Mouse (Mus musculus) MEL (cell line): ENCODE measurements around the gene Creb3l2. TPM values are rescaled to one million over a fixed set of nuclear protein-coding genes. Genes with fewer than 3 reads are reported as not detected.

Experiments
- DNase-seq: peaks from one replicate; pipeline ENCODE4 v3.0.0; 2011; ENCODE audit warnings: low read depth, low spot score
- H3K27ac ChIP-seq: 2 replicates; pipeline ENCODE4 v1.5.1; 2012; ENCODE audit warnings: low read depth, mild to moderate bottlenecking, control low read depth, low read length, moderate library complexity; ENCODE audit not compliant: control insufficient read depth
- H3K27me3 ChIP-seq, 2 experiments: fragments of 150-350 bp in 1 of 2; sonication (generic) in 1 of 2; 2 replicates each; pipeline ENCODE4 v1.6.1; 2012; ENCODE audit warnings: low read length in 2 of 2, mild to moderate bottlenecking in 2 of 2, improper control_type of control experiment in 1 of 2, moderate library complexity in 1 of 2; ENCODE audit not compliant: insufficient read depth in 2 of 2, control insufficient read depth in 1 of 2
- H3K36me3 ChIP-seq, 2 experiments: 2 replicates each; pipeline ENCODE4 v1.6.1; 2012 to 2014; ENCODE audit warnings: low read length in 2 of 2, improper control_type of control experiment in 1 of 2, inconsistent platforms in 1 of 2, mild to moderate bottlenecking in 1 of 2; ENCODE audit not compliant: insufficient read depth in 2 of 2, control insufficient read depth in 1 of 2
- H3K4me1 ChIP-seq, 2 experiments: fragments of 150-350 bp in 1 of 2; sonication (generic) in 1 of 2; 2 replicates each; pipeline ENCODE4 v1.6.1; 2012; ENCODE audit warnings: low read length in 2 of 2, improper control_type of control experiment in 1 of 2, mild to moderate bottlenecking in 1 of 2; ENCODE audit not compliant: insufficient read depth in 2 of 2, control insufficient read depth in 1 of 2
- H3K4me3 ChIP-seq, 2 experiments: fragments of 150-350 bp in 1 of 2; sonication (generic) in 1 of 2; 2 replicates each; pipeline ENCODE4 v1.5.1; 2012; ENCODE audit warnings: low read depth in 2 of 2, low read length in 2 of 2, mild to moderate bottlenecking in 2 of 2, moderate library complexity in 2 of 2, control low read depth in 1 of 2, improper control_type of control experiment in 1 of 2; ENCODE audit not compliant: control insufficient read depth in 1 of 2, insufficient read depth in 1 of 2
- H3K79me2 ChIP-seq: 2 replicates; pipeline ENCODE4 v1.6.1; 2012; ENCODE audit warnings: mild to moderate bottlenecking, low read length, moderate library complexity; ENCODE audit not compliant: control insufficient read depth, poor library complexity, insufficient read depth
- H3K9ac ChIP-seq: 2 replicates; pipeline ENCODE4 v1.6.1; 2012; ENCODE audit warnings: low read depth, mild to moderate bottlenecking, control low read depth, low read length, moderate library complexity; ENCODE audit not compliant: control insufficient read depth, poor library complexity, severe bottlenecking
- H3K9me3 ChIP-seq: fragments of 150-350 bp; sonication (generic); replicated peaks from 2 replicates; pipeline ENCODE4 v1.6.1; 2012; ENCODE audit warnings: mild to moderate bottlenecking, low read length, improper control_type of control experiment, moderate library complexity; ENCODE audit not compliant: insufficient read depth
- BHLHE40 ChIP-seq: IDR thresholded peaks from 2 replicates; pipeline ENCODE4 v1.6.1; 2012; ENCODE audit warnings: low read depth, mild to moderate bottlenecking, inconsistent platforms, low read length, improper control_type of control experiment, borderline replicate concordance
- E2F4 ChIP-seq: IDR thresholded peaks from 2 replicates; pipeline ENCODE4 v1.6.1; 2011; ENCODE audit warnings: low read depth, low read length, improper control_type of control experiment, borderline replicate concordance
- ELF1 ChIP-seq: IDR thresholded peaks from 2 replicates; pipeline ENCODE4 v1.6.1; 2014; ENCODE audit warnings: low read depth, mild to moderate bottlenecking, inconsistent platforms, low read length, improper control_type of control experiment, moderate library complexity
- KAT2A ChIP-seq: conservative IDR thresholded peaks from 2 replicates; pipeline ENCODE4 v1.6.1; 2012; ENCODE audit warnings: low read depth, low read length, improper control_type of control experiment, inconsistent platforms
- MAFK ChIP-seq: IDR thresholded peaks from 2 replicates; pipeline ENCODE4 v1.6.1; 2011; ENCODE audit warnings: low read depth, mild to moderate bottlenecking, low read length, improper control_type of control experiment, borderline replicate concordance
- MAZ ChIP-seq: IDR thresholded peaks from 2 replicates; pipeline ENCODE4 v1.6.1; 2012; ENCODE audit warnings: low read depth, mild to moderate bottlenecking, inconsistent platforms, low read length, improper control_type of control experiment
- MYB ChIP-seq: IDR thresholded peaks from 2 replicates; pipeline ENCODE4 v1.6.1; 2011; ENCODE audit warnings: mild to moderate bottlenecking, low read depth, low read length, improper control_type of control experiment
- NRF1 ChIP-seq: IDR thresholded peaks from 2 replicates; pipeline ENCODE4 v1.6.1; 2014; ENCODE audit warnings: low read depth, mild to moderate bottlenecking, inconsistent platforms, low read length, improper control_type of control experiment, moderate library complexity; ENCODE audit not compliant: poor library complexity, insufficient read depth, severe bottlenecking
- POLR2AphosphoS2 ChIP-seq: IDR thresholded peaks from 2 replicates; pipeline ENCODE4 v1.6.1; 2011; ENCODE audit warnings: low read length, improper control_type of control experiment
- POLR2AphosphoS5 ChIP-seq: IDR thresholded peaks from 2 replicates; pipeline ENCODE4 v1.6.1; 2012; ENCODE audit warnings: low read depth, borderline replicate concordance, mild to moderate bottlenecking, inconsistent platforms, low read length, moderate library complexity, mixed read lengths
- RAD21 ChIP-seq: IDR thresholded peaks from 2 replicates; pipeline ENCODE4 v1.6.1; 2011; ENCODE audit warnings: mild to moderate bottlenecking, low read depth, low read length, improper control_type of control experiment
- RCOR1 ChIP-seq: IDR thresholded peaks from 2 replicates; pipeline ENCODE4 v1.6.1; 2012; ENCODE audit warnings: low read depth, mild to moderate bottlenecking, inconsistent platforms, low read length, improper control_type of control experiment
- SIN3A ChIP-seq: IDR thresholded peaks from 2 replicates; pipeline ENCODE4 v1.6.1; 2012; ENCODE audit warnings: low read length, improper control_type of control experiment, inconsistent platforms
- SMC3 ChIP-seq: IDR thresholded peaks from 2 replicates; pipeline ENCODE4 v1.6.1; 2011; ENCODE audit warnings: low read depth, low read length, improper control_type of control experiment
- TAL1 ChIP-seq: IDR thresholded peaks from 2 replicates; pipeline ENCODE4 v1.6.1; 2012; ENCODE audit warnings: mild to moderate bottlenecking, inconsistent platforms, low read length, moderate library complexity, mixed read lengths
- TCF12 ChIP-seq: IDR thresholded peaks from 2 replicates; pipeline ENCODE4 v1.6.1; 2014; ENCODE audit warnings: low read depth, mild to moderate bottlenecking, inconsistent platforms, low read length, improper control_type of control experiment, moderate library complexity
- USF1 ChIP-seq: IDR thresholded peaks from 2 replicates; pipeline ENCODE4 v1.6.1; 2014; ENCODE audit warnings: low read depth, mild to moderate bottlenecking, inconsistent platforms, low read length, improper control_type of control experiment, moderate library complexity
- ZNF384 ChIP-seq: IDR thresholded peaks from 2 replicates; pipeline ENCODE4 v1.6.1; 2012; ENCODE audit warnings: low read depth, mild to moderate bottlenecking, inconsistent platforms, low read length, improper control_type of control experiment
- polyA plus RNA-seq, 2 experiments: library from polyadenylated mRNA; stranded (reverse) in 1 of 2; unstranded in 1 of 2; fragments of >175 nt in 1 of 2; fragments of >200 nt in 1 of 2; gene quantifications; 2 replicates each; pipeline versions ENCODE4 v1.2.1 to v1.2.4; 2012; ENCODE audit warnings: low replicate concordance in 2 of 2, low read depth in 1 of 2; ENCODE audit not compliant: insufficient read length in 2 of 2, insufficient read depth in 1 of 2, missing spikeins in 1 of 2
- total RNA-seq: library from RNA; depleted of rRNA; stranded (reverse); fragments of 300-350 nt; gene quantifications from 2 replicates; pipeline ENCODE4 v1.2.3, GENCODE M21; 2012

Gene Creb3l2
- total and polyA plus RNA-seq, 3 experiments = not detected

DNA sequence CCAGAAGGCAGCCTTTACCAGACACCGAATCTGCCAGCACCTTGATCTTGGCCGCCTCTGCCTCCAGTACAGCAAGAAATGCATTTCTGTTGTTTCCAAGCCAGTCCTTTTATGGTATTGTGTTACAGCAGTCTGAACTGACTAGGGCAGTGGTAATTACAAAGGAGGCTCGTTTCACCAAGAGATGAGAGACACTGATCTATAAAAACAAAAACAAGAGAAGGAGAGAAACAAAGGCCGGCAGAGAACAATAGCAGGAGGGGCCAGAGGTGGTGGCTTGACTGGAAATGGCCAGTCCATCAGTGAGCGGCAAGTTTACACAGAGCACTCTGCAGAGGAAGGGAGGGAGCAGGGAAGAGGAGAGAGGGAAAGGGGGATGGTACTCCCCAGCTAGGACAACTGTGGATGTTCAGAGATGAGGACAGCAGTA, 105.1 kb downstream of the Creb3l2 start:
- no peak for TF ChIP-seq SMC3
- TF ChIP-seq RCOR1 = no peak
- no peak for TF ChIP-seq ZNF384
- TF ChIP-seq SIN3A = no peak
- TF ChIP-seq ELF1 = no peak
- TF ChIP-seq MYB = no peak
- no peak for TF ChIP-seq MAZ
- TF ChIP-seq MAFK = no peak
- no peak for TF ChIP-seq TCF12
- no peak for TF ChIP-seq POLR2AphosphoS5
- TF ChIP-seq E2F4 = no peak
- TF ChIP-seq POLR2AphosphoS2 = no peak
- TF ChIP-seq NRF1 = no peak
- no peak for TF ChIP-seq RAD21
- no peak overlapping the region for H3K4me3 ChIP-seq
- no peak for DNase-seq
- no peaks in the 10 kb centered on the region for H3K4me1 ChIP-seq
- H3K27ac ChIP-seq = no peak overlapping the region
- no peaks in the 10 kb centered on the region for H3K79me2 ChIP-seq
- H3K36me3 ChIP-seq = no peaks in the 10 kb centered on the region
- no peak overlapping the region for H3K9ac ChIP-seq
- H3K27me3 ChIP-seq = no peaks in the 10 kb centered on the region
- H3K9me3 ChIP-seq = no peaks in the 10 kb centered on the region

DNA sequence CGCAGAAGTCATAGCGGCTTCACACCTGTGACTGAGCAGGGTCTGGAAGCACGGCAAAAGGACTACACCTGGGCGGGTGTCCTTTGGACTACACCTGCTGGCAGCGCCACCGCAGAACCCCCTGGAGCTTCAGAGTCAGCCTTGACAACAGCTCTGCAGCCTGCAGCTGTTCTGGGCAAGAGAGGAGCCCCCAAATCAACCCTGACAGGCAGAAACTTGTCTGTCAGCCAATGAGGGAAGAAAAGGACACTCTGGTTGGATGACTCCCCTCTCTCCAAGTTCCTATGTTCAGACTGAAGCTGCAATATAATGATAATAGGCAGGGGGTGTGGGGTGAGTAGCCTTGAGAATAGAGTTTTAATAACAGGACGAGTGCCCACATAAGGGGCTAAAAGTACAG, 105.6 kb downstream of the Creb3l2 start:
- no peak overlapping the region for H3K4me3 ChIP-seq
- H3K9me3 ChIP-seq = no peaks in the 10 kb centered on the region
- H3K79me2 ChIP-seq = no peaks in the 10 kb centered on the region
- no peaks in the 10 kb centered on the region for H3K4me1 ChIP-seq
- DNase-seq = no peak
- no peak overlapping the region for H3K9ac ChIP-seq
- H3K27ac ChIP-seq = no peak overlapping the region
- no peak for TF ChIP-seq KAT2A
- TF ChIP-seq, all 39 proteins: peak for 0
- H3K36me3 ChIP-seq = no peaks in the 10 kb centered on the region
- H3K27me3 ChIP-seq = no peaks in the 10 kb centered on the region

DNA sequence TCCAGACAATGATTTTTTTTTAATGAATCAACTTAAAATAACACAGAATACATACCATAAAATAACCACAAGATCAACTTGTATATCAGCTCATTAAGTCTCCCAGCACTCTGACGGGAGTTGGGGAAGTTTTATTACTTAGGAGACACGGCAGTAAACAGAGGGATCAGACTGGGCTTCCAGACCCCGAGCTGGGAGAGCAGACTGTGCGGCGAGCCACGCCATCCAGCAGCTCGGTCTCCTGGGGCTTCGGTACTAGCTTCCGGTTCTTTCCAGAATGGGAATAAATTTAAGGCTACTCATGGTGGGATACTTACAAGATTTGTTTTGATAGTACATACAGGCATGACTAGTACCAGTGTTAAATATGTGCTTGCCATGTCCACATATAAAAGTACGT, 109.1 kb downstream of the Creb3l2 start:
- Histone ChIP-seq H3K4me1 (no peaks in the 10 kb centered on the region), H3K79me2 (no peaks in the 10 kb centered on the region), H3K4me3 (no peak overlapping the region), H3K27ac (no peak overlapping the region), H3K9ac (no peak overlapping the region), H3K9me3 (no peaks in the 10 kb centered on the region), H3K36me3 (no peaks in the 10 kb centered on the region), H3K27me3 (no peaks in the 10 kb centered on the region)
- no peak for DNase-seq
- TF ChIP-seq USF1 = no peak
- TF ChIP-seq TAL1 = no peak
- no peak for TF ChIP-seq BHLHE40
- no peak for TF ChIP-seq E2F4
